Mouse (Mus musculus): ENCODE results near the gene Il1b.

Il1b gene

DNA sequence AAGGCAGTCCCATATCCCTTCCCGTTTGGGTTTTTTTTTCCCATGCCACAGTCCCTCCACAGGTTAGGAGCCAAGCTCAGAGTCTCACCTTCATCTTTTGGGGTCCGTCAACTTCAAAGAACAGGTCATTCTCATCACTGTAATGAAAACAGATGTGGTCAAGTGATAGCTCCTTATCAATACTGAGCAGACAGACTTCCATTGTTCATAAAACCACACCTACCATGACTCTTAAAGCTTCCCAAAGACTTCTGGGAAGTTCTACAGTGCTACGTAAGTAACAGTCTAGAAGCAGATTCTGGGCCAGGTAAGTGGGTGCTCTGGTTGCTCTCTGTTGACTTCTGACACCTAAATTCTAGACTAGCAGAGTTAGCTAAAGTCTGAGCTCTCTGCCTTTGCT is 1.3 kb downstream of the Il1b start:
- no peak for DNase-seq (ENCODE audit: extremely low read depth, insufficient read length, low spot score)

GRCm38 (mm10) chr2:129368795-129369194 is 2.1 kb downstream of the Il1b start:
- DNase-seq (ENCODE audit: extremely low read depth, insufficient read length, low spot score), result no peak

GRCm38 (mm10) chr2:129368106-129368505 is 2.8 kb downstream of the Il1b start:
- no peak for DNase-seq (ENCODE audit: extremely low read depth, insufficient read length, low spot score)

DNA sequence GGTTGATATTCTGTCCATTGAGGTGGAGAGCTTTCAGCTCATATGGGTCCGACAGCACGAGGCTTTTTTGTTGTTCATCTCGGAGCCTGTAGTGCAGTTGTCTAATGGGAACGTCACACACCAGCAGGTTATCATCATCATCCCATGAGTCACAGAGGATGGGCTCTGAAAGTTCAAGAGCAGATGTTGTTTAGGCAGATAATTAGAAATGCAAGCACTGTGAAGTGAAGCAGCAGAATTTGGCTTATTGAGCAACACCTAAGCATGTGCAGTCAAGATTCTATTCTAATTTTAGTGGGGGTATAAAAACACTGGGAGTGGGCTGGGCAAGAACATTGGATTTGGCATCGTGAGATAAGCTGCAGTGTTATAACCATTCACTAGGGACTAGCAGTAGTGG is 3.7 kb downstream of the Il1b start:
- DNase-seq (ENCODE audit: extremely low read depth, insufficient read length, low spot score), result no peak

- DNase-seq (ENCODE audit: extremely low read depth, insufficient read length, low spot score), result no peak
Measured at GRCm38 (mm10) chr2:129360975-129361560, 9.9 kb downstream of the Il1b start.

DNA sequence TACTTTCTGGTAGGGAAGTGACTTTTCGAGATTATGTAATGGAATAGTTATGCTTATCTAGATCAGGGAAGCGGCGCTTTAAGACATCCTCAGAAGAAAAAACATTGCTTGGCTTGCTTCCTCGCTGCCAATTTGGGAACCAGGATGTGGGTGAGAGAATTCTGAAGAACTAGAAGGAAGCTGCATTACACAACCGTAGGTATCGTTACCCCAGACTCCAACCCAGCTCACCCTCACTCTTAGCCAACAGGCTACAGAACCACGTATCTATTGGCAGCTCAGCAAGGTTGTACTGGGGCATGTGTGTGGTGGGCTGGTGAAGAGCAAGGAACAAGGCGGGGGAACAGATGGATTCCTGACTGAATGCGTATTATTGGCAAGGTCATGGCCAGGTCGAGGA is 10.7 kb downstream of the Il1b start:
- no peak for DNase-seq (ENCODE audit: extremely low read depth, insufficient read length, low spot score)

DNA sequence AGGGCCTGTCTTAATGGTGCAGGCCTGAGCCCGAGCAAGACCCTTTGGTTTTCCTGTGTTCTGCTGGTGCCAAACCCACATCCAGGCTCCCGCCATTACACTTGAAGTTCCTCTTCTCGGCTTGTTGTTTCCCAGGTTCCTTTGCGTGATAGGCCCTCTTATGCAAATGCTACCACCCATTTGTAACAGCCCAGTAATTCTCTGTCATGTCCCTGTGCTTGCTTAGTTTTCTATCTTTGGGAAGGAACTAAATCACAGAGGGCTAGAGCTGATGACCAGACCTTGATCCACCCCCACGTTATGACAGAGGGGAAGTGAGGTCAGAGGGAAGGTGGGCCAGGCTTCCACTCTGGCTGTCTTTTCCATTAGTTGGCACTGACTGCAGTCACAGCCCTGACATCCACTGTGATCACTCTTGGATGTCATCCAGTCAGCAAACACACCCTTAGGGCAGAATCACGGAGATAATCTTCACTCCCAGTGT is 32.8 kb downstream of the Il1b start:
- DNase-seq (ENCODE audit: extremely low read depth, insufficient read length, low spot score), result no peak

GRCm38 (mm10) chr2:129333471-129333870 is 37.5 kb downstream of the Il1b start:
- DNase-seq (ENCODE audit: extremely low read depth, insufficient read length, low spot score), result no peak

- DNase-seq (ENCODE audit: extremely low read depth, insufficient read length, low spot score), result peak; percentile 70
Measured at GRCm38 (mm10) chr2:129330540-129330939, 40.4 kb downstream of the Il1b start.

DNA sequence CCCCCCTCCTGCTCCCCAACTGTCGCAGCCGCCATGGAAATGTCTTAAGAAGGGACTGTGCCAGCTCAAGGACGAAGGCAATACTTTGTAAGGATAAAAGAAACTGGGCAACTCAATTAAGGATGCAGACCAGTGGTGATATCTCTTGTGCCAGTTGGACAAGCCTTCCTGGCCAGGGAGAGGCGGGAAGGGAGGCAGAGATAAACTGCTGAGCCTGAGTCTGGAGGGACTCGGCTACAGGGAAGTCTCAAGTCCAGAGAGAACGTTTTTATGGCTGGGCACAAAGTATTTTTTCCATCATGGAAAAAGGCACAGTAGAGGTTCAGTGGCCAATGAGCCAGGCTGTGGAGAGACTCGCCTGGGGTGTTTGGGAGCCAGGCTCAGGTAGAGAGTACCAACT is 40.9 kb downstream of the Il1b start:
- no peak for DNase-seq (ENCODE audit: extremely low read depth, insufficient read length, low spot score)

DNA sequence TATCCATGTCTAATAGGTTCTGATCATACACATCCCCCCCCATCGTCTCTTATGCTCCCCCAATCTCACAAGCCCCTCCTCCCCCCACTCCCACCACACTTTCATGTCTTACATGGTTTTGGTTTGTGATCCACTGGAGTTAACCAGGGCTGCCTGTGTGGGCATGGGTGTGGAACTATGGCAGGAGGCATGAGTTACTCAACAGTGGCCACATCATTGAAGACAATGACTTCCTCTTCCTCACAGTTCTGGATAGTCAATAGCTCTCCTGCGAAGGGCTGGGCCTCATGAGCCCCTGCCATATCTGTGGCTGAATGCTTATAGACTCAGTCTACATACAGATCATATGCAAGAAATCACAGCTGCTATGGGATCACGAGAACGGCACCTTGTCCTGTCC is 42.7 kb downstream of the Il1b start:
- DNase-seq (ENCODE audit: extremely low read depth, insufficient read length, low spot score), result no peak

GRCm38 (mm10) chr2:129324216-129324615 is 46.7 kb downstream of the Il1b start:
- no peak for DNase-seq (ENCODE audit: extremely low read depth, insufficient read length, low spot score)

- DNase-seq (ENCODE audit: extremely low read depth, insufficient read length, low spot score), result no peak
Measured at GRCm38 (mm10) chr2:129322117-129322635, 48.8 kb downstream of the Il1b start.

DNA sequence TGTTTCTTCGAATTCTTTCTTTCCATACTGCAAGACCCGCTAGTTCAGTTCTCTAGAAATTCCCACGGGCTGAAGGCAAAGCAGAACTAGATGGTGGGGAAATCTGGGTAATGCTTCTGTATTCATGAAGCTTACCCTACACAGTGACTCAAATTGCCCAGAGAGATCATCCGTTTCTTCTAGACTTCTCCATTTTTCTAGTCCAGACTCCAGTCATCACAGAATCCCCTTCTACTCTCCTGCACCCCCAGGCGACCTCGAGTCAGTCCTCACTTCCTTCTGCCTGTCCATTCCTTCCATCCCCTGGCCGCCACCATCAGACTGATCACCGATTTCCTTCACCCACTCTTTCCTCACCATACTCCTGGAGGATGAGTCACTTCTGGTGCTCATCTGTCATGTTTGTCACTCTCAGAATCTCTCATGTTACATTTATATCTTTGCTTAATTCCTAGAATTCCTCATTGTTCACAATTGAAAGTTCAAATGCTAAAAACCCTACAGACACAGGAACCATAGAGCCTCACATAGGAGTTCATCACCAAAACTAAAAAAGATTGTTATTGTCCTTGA is 50.8 kb downstream of the Il1b start:
- no peak for DNase-seq (ENCODE audit: extremely low read depth, insufficient read length, low spot score)

DNA sequence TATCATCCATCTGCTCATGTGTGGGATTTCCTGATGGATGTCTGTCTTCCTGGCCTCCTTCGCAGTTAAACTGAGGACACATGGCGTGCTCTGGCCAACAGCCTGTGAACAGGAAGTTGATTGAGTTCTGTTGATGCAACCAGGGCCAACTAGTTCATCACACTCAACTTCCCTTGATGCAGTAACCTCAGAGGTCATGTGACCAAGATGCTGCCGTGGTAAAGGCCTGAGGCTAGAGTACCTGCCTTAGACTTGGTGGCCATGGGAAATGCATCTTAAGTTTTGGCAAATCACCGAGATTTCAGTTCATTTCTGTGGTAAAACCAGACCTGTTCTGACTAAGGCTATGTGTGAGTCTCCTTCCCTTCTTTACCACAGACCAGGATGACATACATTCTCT is 55.1 kb downstream of the Il1b start:
- DNase-seq (ENCODE audit: extremely low read depth, insufficient read length, low spot score), result no peak

- no peak for DNase-seq (ENCODE audit: extremely low read depth, insufficient read length, low spot score)
Measured at GRCm38 (mm10) chr2:129314880-129315279, 56.1 kb downstream of the Il1b start.

Data from 3134 (cell line).